Mouse (Mus musculus) brain, embryonic 14.5 days (tissue): ENCODE results near the gene Irs3. TPM values are rescaled to one million over a fixed set of nuclear protein-coding genes. Genes with fewer than 3 reads are reported as not detected.

Source experiments
- DNase-seq: peaks from one replicate; pipeline ENCODE4 v3.0.0-alpha.2; 2011; ENCODE audit warnings: low read depth
- CTCF ChIP-seq: fragments of 200-500 bp; IDR thresholded peaks from 2 replicates; pipeline ENCODE4 v1.5.1; 2012; ENCODE audit warnings: inconsistent platforms, mild to moderate bottlenecking, moderate library complexity, borderline replicate concordance; ENCODE audit not compliant: insufficient read depth, insufficient read length; ENCODE audit errors: extremely low read depth
- POLR2A ChIP-seq: fragments of 200-500 bp; IDR thresholded peaks from 2 replicates; pipeline ENCODE4 v1.6.1; 2012; ENCODE audit warnings: mild to moderate bottlenecking, inconsistent platforms, borderline replicate concordance; ENCODE audit not compliant: poor library complexity, insufficient read depth, insufficient read length, severe bottlenecking; ENCODE audit errors: extremely low read depth
- polyA plus RNA-seq: library from polyadenylated mRNA; depleted of rRNA; stranded (reverse); fragments of >200 nt; gene quantifications from 2 replicates; pipeline ENCODE4 v1.2.3, GENCODE M21; 2012; rRNA removed

Irs3 gene
- polyA plus RNA-seq, 1 experiment: not detected

- DNase-seq: no peak
- no peak for TF ChIP-seq POLR2A
- TF ChIP-seq CTCF: no peak
Observed at GRCm38 (mm10) chr5:137599600-137599999, 45.9 kb downstream of the Irs3 start.

- TF ChIP-seq CTCF (no peak), POLR2A (no peak)
- DNase-seq: no peak
Observed at GRCm38 (mm10) chr5:137598100-137598826, 47.3 kb downstream of the Irs3 start.

GRCm38 (mm10) chr5:137597625-137598024 is 47.9 kb downstream of the Irs3 start:
- no peak for DNase-seq

GRCm38 (mm10) chr5:137596601-137597261 is 48.8 kb downstream of the Irs3 start:
- TF ChIP-seq CTCF (no peak), POLR2A (no peak)
- peak; percentile 42 for DNase-seq

More at GRCm38 (mm10) chr5:137597625-137598024, 47.9 kb downstream of the Irs3 start:
- TF ChIP-seq CTCF: no peak
- TF ChIP-seq POLR2A: no peak

- TF ChIP-seq POLR2A (no peak), CTCF (no peak)
- DNase-seq: no peak
Observed at GRCm38 (mm10) chr5:137595921-137596320, 49.6 kb downstream of the Irs3 start.

Other genes with a start within 250 kb of the Irs3 start
- 0.20 and 0.30 TPM in 2 replicates for gene Zan, start 168.7 kb downstream of the Irs3 start, polyA plus RNA-seq
- 64.3 and 83.1 TPM in 2 replicates for gene Pop7, start 143.2 kb downstream of the Irs3 start, polyA plus RNA-seq
- gene Gigyf1, start 127.2 kb downstream of the Irs3 start, polyA plus RNA-seq: 56.9 and 57.9 TPM in 2 replicates
- gene Epo, start 112.5 kb downstream of the Irs3 start, polyA plus RNA-seq: not detected in 2 replicates
- 1,055 and 1,401 TPM in 2 replicates for gene Gnb2, start 112.2 kb downstream of the Irs3 start, polyA plus RNA-seq
- 298 and 316 TPM in 2 replicates for gene Actl6b, start 92.2 kb downstream of the Irs3 start, polyA plus RNA-seq
- gene Tfr2, start 75.9 kb downstream of the Irs3 start, polyA plus RNA-seq: 9.4 and 13.5 TPM in 2 replicates
- 88.2 and 103 TPM in 2 replicates for gene Mospd3, start 44.7 kb downstream of the Irs3 start, polyA plus RNA-seq
- 14.5 and 30.4 TPM in 2 replicates for gene Pcolce, start 31.9 kb downstream of the Irs3 start, polyA plus RNA-seq
- 0.23 and 0.25 TPM in 2 replicates for gene Fbxo24, start 16.7 kb downstream of the Irs3 start, polyA plus RNA-seq
- gene Lrch4, start 16.6 kb downstream of the Irs3 start, polyA plus RNA-seq: 16.9 and 18.8 TPM in 2 replicates
- gene Gm20605, start 16.5 kb downstream of the Irs3 start, polyA plus RNA-seq: 14.8 and 14.9 TPM in 2 replicates
- 31.0 and 37.8 TPM in 2 replicates for gene Sap25, start 4.4 kb downstream of the Irs3 start, polyA plus RNA-seq
- gene Agfg2, start 39.0 kb upstream of the Irs3 start, polyA plus RNA-seq: 17.8 and 23.8 TPM in 2 replicates
- 208 and 219 TPM in 2 replicates for gene Nyap1, start 95.9 kb upstream of the Irs3 start, polyA plus RNA-seq
- 51.8 and 53.7 TPM in 2 replicates for gene Tsc22d4, start 100.0 kb upstream of the Irs3 start, polyA plus RNA-seq
- 47.7 and 81.6 TPM in 2 replicates for gene Ppp1r35, start 133.1 kb upstream of the Irs3 start, polyA plus RNA-seq
- 35.7 and 38.5 TPM in 2 replicates for gene Mepce, start 141.9 kb upstream of the Irs3 start, polyA plus RNA-seq
- gene Zcwpw1, start 142.1 kb upstream of the Irs3 start, polyA plus RNA-seq: 8.1 and 8.2 TPM in 2 replicates
- 0.12 and 0.42 TPM in 2 replicates for gene Pilra, start 190.6 kb upstream of the Irs3 start, polyA plus RNA-seq
- gene Pilrb1, start 212.4 kb upstream of the Irs3 start, polyA plus RNA-seq: 0.16 TPM in 1 of 2 replicates, not detected in the other
- 0.08 TPM in 1 of 2 replicates, not detected in the other for gene Pilrb2, start 226.1 kb upstream of the Irs3 start, polyA plus RNA-seq